Mouse (Mus musculus) lung, postnatal 0 days (tissue): ENCODE results near the gene Hkdc1. TPM values are rescaled to one million over a fixed set of nuclear protein-coding genes. Genes with fewer than 3 reads are reported as not detected.
A peak's percentile ranks its signal among the peaks of the same experiment; 100 is the strongest.

ENCODE experiments used
- ATAC-seq: fragments of 200-750 bp; cut with Nextera tagmentation; 2 replicates; pipeline ENCODE4 v1.8.0; 2017; ENCODE audit warnings: moderate library complexity
- DNase-seq: peaks from one replicate; pipeline ENCODE4 v3.0.0-alpha.2; 2016; ENCODE audit warnings: low spot score
- H3K27ac ChIP-seq: fragments of 300-500 bp; sonication (generic); 2 replicates; pipeline ENCODE4 v1.5.1; 2014; ENCODE audit warnings: antibody characterized with exemption, mild to moderate bottlenecking, low read length, mixed read lengths
- H3K27me3 ChIP-seq: fragments of 300-500 bp; sonication (generic); replicated peaks from 2 replicates; pipeline ENCODE4 v1.6.1; 2014; ENCODE audit warnings: low read length, mixed read lengths; ENCODE audit not compliant: insufficient read depth
- H3K36me3 ChIP-seq: fragments of 300-500 bp; sonication (generic); 2 replicates; pipeline ENCODE4 v1.6.1; 2014; ENCODE audit warnings: low read length, mixed read lengths; ENCODE audit not compliant: insufficient read depth
- H3K4me1 ChIP-seq: fragments of 300-500 bp; sonication (generic); 2 replicates; pipeline ENCODE4 v1.6.1; 2014; ENCODE audit warnings: antibody characterized with exemption, low read depth, low read length, mixed read lengths; ENCODE audit not compliant: insufficient read depth
- H3K4me2 ChIP-seq: fragments of 300-500 bp; sonication (generic); replicated peaks from 2 replicates; pipeline ENCODE4 v1.6.1; 2014; ENCODE audit warnings: low read depth, mild to moderate bottlenecking, low read length, moderate library complexity, mixed read lengths
- H3K4me3 ChIP-seq: fragments of 300-500 bp; sonication (generic); 2 replicates; pipeline ENCODE4 v1.5.1; 2014; ENCODE audit warnings: low read depth, low read length
- H3K9ac ChIP-seq: fragments of 300-500 bp; sonication (generic); replicated peaks from 2 replicates; pipeline ENCODE4 v1.6.1; 2014; ENCODE audit warnings: low read depth, mild to moderate bottlenecking
- H3K9me3 ChIP-seq: fragments of 300-500 bp; sonication (generic); 2 replicates; pipeline ENCODE4 v1.6.1; 2016; ENCODE audit warnings: low read length, mixed read lengths
- CTCF ChIP-seq: IDR thresholded peaks from 2 replicates; pipeline ENCODE4 v1.5.1; 2016; ENCODE audit warnings: antibody characterized with exemption, mild to moderate bottlenecking
- EP300 ChIP-seq: IDR thresholded peaks from 2 replicates; pipeline ENCODE4 v1.6.1; 2016; ENCODE audit warnings: antibody characterized with exemption, mild to moderate bottlenecking, control low read depth
- WGBS: fragments of 180-500 bp; shearing (Covaris S2); extraction: QIAGEN DNeasy Blood & Tissue Kit; methylation state at CpG from one replicate; pipeline ENCODE4 v1.1.7; 2014; 5-methylcytosine and 5-hydroxymethylcytosine counted together
- polyA plus RNA-seq: library from polyadenylated mRNA; unstranded; fragments of >200 nt; fragmentation: Nextera tagmentation; extraction: Ambion mirVana; gene quantifications from 2 replicates; pipeline ENCODE4 v1.2.1, GENCODE M21; 2015

The Hkdc1 gene
- polyA plus RNA-seq, 1 experiment from 2014 or later: 8.1 TPM

- peak overlapping the region; percentile 68 for H3K4me3 ChIP-seq
- H3K27ac ChIP-seq: peak overlapping the region; percentile 86
- DNase-seq (peak; percentile 48), ATAC-seq (peak; percentile 25)
- H3K9me3 ChIP-seq: no peaks in the 10 kb centered on the region
- peak overlapping the region; percentile 41 for H3K9ac ChIP-seq
- peaks cover 9% of the 10 kb centered on the region; the same call in 1 of the 2 replicates for H3K4me1 ChIP-seq
- TF ChIP-seq EP300: no peak
- TF ChIP-seq CTCF: peak; percentile 0; the same call in 1 of the 2 replicates
- no peaks in the 10 kb centered on the region for H3K27me3 ChIP-seq
- under 1% methylated on average over 44 of the region's 45 CpGs for WGBS
- peak overlapping the region; percentile 83 for H3K4me2 ChIP-seq
- H3K36me3 ChIP-seq: no peaks in the 10 kb centered on the region
Observed at GRCm38 (mm10) chr10:62339211-62340094, 82.8 kb downstream of the Hkdc1 start.

- Histone ChIP-seq H3K4me3 (no peak overlapping the region), H3K27ac (no peak overlapping the region), H3K36me3 (no peaks in the 10 kb centered on the region), H3K9me3 (no peaks in the 10 kb centered on the region), H3K9ac (peak overlapping the region; percentile 41; the same call in 1 of the 2 replicates), H3K4me1 (peaks cover 9% of the 10 kb centered on the region; the same call in 1 of the 2 replicates), H3K27me3 (no peaks in the 10 kb centered on the region), H3K4me2 (peak overlapping the region; percentile 83)
- WGBS: 37% methylated on average over 5 of the region's 5 CpGs
- TF ChIP-seq CTCF (no peak), EP300 (no peak)
- DNase-seq (no peak), ATAC-seq (no peak)
Observed at GRCm38 (mm10) chr10:62338626-62339025, 83.7 kb downstream of the Hkdc1 start.

DNA sequence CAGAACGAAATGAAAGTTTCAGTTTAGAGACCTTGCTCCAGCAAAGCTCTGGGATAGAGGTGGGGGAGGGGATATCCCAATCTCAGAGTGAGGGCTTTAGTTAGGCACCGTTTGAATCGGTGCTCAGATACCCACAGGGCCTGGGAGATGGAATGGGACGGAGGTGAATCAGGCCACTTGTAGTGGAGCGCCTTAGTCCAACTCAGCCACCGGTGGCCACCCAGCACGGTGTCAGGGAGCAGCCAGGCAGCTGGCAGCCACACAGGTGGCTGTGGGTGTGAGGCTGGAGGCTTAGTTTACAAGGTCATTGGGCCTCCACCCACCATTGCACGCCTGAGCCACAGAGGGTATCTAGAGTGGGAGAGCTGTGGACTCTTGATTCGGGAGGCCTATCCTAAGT, 84.1 kb downstream of the Hkdc1 start:
- Histone ChIP-seq H3K27ac (no peak overlapping the region), H3K27me3 (no peaks in the 10 kb centered on the region), H3K36me3 (no peaks in the 10 kb centered on the region), H3K4me1 (peaks cover 9% of the 10 kb centered on the region; the same call in 1 of the 2 replicates), H3K9ac (no peak overlapping the region), H3K9me3 (no peaks in the 10 kb centered on the region), H3K4me3 (no peak overlapping the region), H3K4me2 (no peak overlapping the region; the same call in 1 of the 2 replicates)
- TF ChIP-seq CTCF (no peak), EP300 (no peak)
- DNase-seq (no peak), ATAC-seq (no peak)
- WGBS: 45% methylated on average over 9 of the region's 9 CpGs

DNA sequence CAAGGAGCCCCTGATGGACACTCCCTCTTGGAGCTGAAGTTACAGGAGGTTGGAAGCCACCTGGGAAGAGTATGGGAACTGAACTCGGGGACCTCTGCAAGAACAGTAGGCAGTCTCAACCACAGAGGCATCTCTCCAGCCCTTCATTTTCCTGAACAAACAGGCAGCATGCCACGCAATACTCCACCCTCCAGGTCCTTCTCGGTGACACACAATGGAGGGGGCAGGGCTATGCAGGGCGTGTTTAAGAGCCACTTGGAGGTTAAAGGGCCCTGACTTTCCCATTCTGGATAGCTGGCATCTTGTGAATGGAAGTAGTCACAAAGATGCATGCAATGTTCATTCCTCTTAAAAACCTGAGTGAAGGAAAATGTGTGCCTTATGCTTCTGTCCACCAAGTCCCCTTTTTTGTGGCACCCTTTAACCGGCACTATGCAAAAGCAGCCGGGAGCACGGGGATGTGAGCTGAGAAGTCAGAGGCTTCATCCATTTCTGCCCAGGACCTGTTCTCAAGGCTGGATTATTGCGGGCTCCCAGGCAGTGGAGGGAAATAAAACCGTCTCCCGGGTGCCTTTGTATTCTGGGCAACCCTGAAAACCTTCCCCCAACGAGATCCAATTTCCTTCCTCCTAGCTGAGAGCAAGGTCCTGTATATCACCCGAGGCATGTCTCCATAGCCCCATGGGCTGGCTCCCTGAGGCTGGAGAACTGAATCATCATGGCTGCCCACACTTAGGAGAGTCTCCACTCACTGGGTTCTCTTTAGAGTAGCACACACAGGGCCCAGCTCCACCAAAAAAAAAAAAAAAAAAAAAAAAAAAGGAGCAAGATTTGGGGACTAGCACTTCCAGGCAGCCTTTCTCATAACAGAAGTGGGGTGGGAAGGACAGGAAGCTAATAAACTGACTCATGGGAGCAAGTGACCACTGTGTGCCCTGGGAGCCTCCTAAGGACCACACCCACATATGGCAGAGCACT, 85.4 kb downstream of the Hkdc1 start:
- WGBS: 24% methylated on average over 12 of the region's 12 CpGs
- Histone ChIP-seq H3K4me1 (peaks cover 9% of the 10 kb centered on the region; the same call in 1 of the 2 replicates), H3K27me3 (no peaks in the 10 kb centered on the region), H3K9ac (no peak overlapping the region), H3K9me3 (no peaks in the 10 kb centered on the region), H3K36me3 (no peaks in the 10 kb centered on the region), H3K4me2 (peak overlapping the region; percentile 9; the same call in 1 of the 2 replicates), H3K4me3 (no peak overlapping the region), H3K27ac (peak overlapping the region; percentile 59; the same call in 1 of the 2 replicates)
- TF ChIP-seq CTCF (no peak), EP300 (peak; percentile 68)
- DNase-seq: peak; percentile 92
- ATAC-seq: peak; percentile 46

DNA sequence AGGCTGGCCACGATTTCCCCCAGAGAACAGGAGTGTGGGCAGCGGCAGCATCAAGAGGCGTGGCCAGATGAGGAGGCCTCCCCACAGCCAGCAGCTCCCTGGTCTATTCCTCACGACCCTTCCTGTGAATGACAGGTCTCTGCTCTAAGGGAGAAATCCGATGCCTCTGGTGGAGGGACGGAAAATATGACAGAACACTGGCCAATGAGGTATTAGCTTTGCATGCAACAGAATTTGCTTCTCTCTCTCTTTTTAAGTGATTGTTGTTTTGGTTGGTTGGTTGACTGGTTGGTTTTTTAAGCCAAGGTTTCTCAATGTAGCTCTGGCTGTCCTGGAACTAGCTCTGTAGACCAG, 86.9 kb downstream of the Hkdc1 start:
- no peaks in the 10 kb centered on the region for H3K9me3 ChIP-seq
- H3K27ac ChIP-seq: no peak overlapping the region
- no peaks in the 10 kb centered on the region for H3K36me3 ChIP-seq
- H3K9ac ChIP-seq: no peak overlapping the region
- TF ChIP-seq EP300 (no peak), CTCF (0 out of 2 replicates have a peak, but pooled peaks have one; percentile 4)
- H3K4me3 ChIP-seq: no peak overlapping the region
- ATAC-seq: no peak
- no peak for DNase-seq
- no peak overlapping the region for H3K4me2 ChIP-seq
- H3K27me3 ChIP-seq: no peaks in the 10 kb centered on the region
- H3K4me1 ChIP-seq: peaks cover 3% of the 10 kb centered on the region; the same call in 1 of the 2 replicates
- 30% methylated on average over 6 of the region's 6 CpGs for WGBS
